ENCODE assay signal across 8 mouse cellular contexts in the genomic region with DNA sequence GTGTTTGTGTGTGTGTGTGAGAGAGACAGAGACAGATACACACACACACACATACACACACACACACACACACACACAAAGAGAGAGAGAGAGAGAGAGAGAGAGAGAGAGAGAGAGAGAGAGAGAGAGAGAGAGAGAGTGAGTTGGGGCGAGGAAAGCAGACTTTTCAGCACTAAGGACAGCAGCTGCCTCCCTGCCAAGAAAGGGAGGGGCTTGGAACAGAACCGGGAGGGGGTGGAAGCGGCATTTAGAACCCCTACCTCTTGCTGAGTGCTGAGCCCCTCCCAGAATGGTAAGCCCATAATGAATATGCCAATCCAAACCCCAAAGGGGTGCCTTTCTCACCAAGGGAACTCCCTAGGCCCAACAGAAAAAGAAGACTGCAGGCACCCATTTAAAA. TPM values are rescaled to one million over a fixed set of nuclear protein-coding genes. Genes with fewer than 3 reads are reported as not detected.
DNase-seq lines count a peak whose midpoint lies in the region; ATAC-seq lines count a peak whose summit lies in the region.

No protein-coding gene starts in this region.

- H3K27me3 ChIP-seq in forebrain, embryonic 15.5 days = no peaks in the 10 kb centered on the region
- H3K27me3 ChIP-seq in forebrain, embryonic 10.5 days (ENCODE audit: poor library complexity, severe bottlenecking) = no peaks in the 10 kb centered on the region
- no peaks in the 10 kb centered on the region for H3K27me3 ChIP-seq in midbrain, embryonic 13.5 days
- H3K27me3 ChIP-seq in midbrain, embryonic 10.5 days (ENCODE audit: low read depth, poor library complexity, severe bottlenecking) = no peaks in the 10 kb centered on the region
- peaks cover 6% of the 10 kb centered on the region; the same call in 1 of the 2 replicates for H3K27me3 ChIP-seq in embryonic facial prominence, embryonic 10.5 days (replicated peaks; ENCODE audit: low read depth, poor library complexity, severe bottlenecking)
- no peaks in the 10 kb centered on the region for H3K27me3 ChIP-seq in heart, embryonic 11.5 days (ENCODE audit: control insufficient read depth, insufficient read depth, low read length)

- no peak overlapping the region for H3K4me2 ChIP-seq in forebrain, embryonic 15.5 days (replicated peaks)
- H3K4me2 ChIP-seq in midbrain, embryonic 13.5 days (replicated peaks) = no peak overlapping the region
- no peak overlapping the region for H3K4me2 ChIP-seq in heart, embryonic 11.5 days

- no peak for ATAC-seq in forebrain, embryonic 15.5 days (replicated peaks)
- ATAC-seq in midbrain, embryonic 13.5 days = no peak
- ATAC-seq in heart, embryonic 11.5 days (replicated peaks; ENCODE audit: insufficient number of reproducible peaks, low FRiP score, low TSS enrichment) = no peak

- no peaks in the 10 kb centered on the region for H3K9me3 ChIP-seq in forebrain, embryonic 15.5 days
- no peaks in the 10 kb centered on the region for H3K9me3 ChIP-seq in forebrain, embryonic 10.5 days
- H3K9me3 ChIP-seq in midbrain, embryonic 13.5 days = no peaks in the 10 kb centered on the region
- no peaks in the 10 kb centered on the region for H3K9me3 ChIP-seq in midbrain, embryonic 10.5 days (replicated peaks)
- no peaks in the 10 kb centered on the region for H3K9me3 ChIP-seq in embryonic facial prominence, embryonic 10.5 days
- H3K9me3 ChIP-seq in heart, embryonic 11.5 days (replicated peaks; ENCODE audit: control insufficient read depth, low read length) = no peaks in the 10 kb centered on the region; the same call in 1 of the 2 replicates

- H3K27ac ChIP-seq in forebrain, embryonic 15.5 days (replicated peaks) = peak overlapping the region; percentile 56
- no peak overlapping the region for H3K27ac ChIP-seq in forebrain, embryonic 10.5 days
- no peak overlapping the region for H3K27ac ChIP-seq in midbrain, embryonic 13.5 days
- H3K27ac ChIP-seq in midbrain, embryonic 10.5 days (replicated peaks) = no peak overlapping the region
- H3K27ac ChIP-seq in embryonic facial prominence, embryonic 10.5 days (replicated peaks) = no peak overlapping the region
- H3K27ac ChIP-seq in heart, embryonic 11.5 days (ENCODE audit: low read depth, low read length) = no peak overlapping the region

- H3K9ac ChIP-seq in forebrain, embryonic 15.5 days (replicated peaks) = no peak overlapping the region
- 0 out of 2 replicates have a peak overlapping the region, but pooled peaks have one; percentile 10 for H3K9ac ChIP-seq in midbrain, embryonic 13.5 days (replicated peaks)
- no peak overlapping the region for H3K9ac ChIP-seq in heart, embryonic 11.5 days (ENCODE audit: low read depth, low read length)

- no peaks in the 10 kb centered on the region for H3K36me3 ChIP-seq in forebrain, embryonic 15.5 days
- H3K36me3 ChIP-seq in forebrain, embryonic 10.5 days (replicated peaks) = no peaks in the 10 kb centered on the region
- H3K36me3 ChIP-seq in midbrain, embryonic 13.5 days = peaks cover 4% of the 10 kb centered on the region; the same call in 1 of the 2 replicates
- no peaks in the 10 kb centered on the region for H3K36me3 ChIP-seq in midbrain, embryonic 10.5 days
- H3K36me3 ChIP-seq in embryonic facial prominence, embryonic 10.5 days (replicated peaks) = no peaks in the 10 kb centered on the region
- no peaks in the 10 kb centered on the region for H3K36me3 ChIP-seq in heart, embryonic 11.5 days (ENCODE audit: control insufficient read depth, insufficient read depth, low read length)

- DNase-seq in forebrain, embryonic 10.5 days (ENCODE audit: extremely low spot score, low spot score) = no peak
- no peak for DNase-seq in midbrain, embryonic 10.5 days (ENCODE audit: low spot score)
- DNase-seq in embryonic facial prominence, embryonic 10.5 days (ENCODE audit: low spot score) = peak; percentile 45
- peak; percentile 50 for DNase-seq in thymus, postnatal 25 days
- no peak for DNase-seq in Muller cell, postnatal 12 days (ENCODE audit: inconsistent ontology term)

- H3K4me3 ChIP-seq in forebrain, embryonic 15.5 days = no peak overlapping the region
- no peak overlapping the region for H3K4me3 ChIP-seq in forebrain, embryonic 10.5 days
- H3K4me3 ChIP-seq in midbrain, embryonic 13.5 days (replicated peaks) = no peak overlapping the region
- H3K4me3 ChIP-seq in midbrain, embryonic 10.5 days = no peak overlapping the region
- H3K4me3 ChIP-seq in embryonic facial prominence, embryonic 10.5 days = no peak overlapping the region
- no peak overlapping the region for H3K4me3 ChIP-seq in heart, embryonic 11.5 days (ENCODE audit: low read depth, low read length)

- peaks cover 17% of the 10 kb centered on the region for H3K4me1 ChIP-seq in forebrain, embryonic 15.5 days
- H3K4me1 ChIP-seq in forebrain, embryonic 10.5 days = no peaks in the 10 kb centered on the region
- peaks cover 5% of the 10 kb centered on the region; the same call in 1 of the 2 replicates for H3K4me1 ChIP-seq in midbrain, embryonic 13.5 days (replicated peaks)
- peaks cover 1% of the 10 kb centered on the region; the same call in 1 of the 2 replicates for H3K4me1 ChIP-seq in midbrain, embryonic 10.5 days
- H3K4me1 ChIP-seq in embryonic facial prominence, embryonic 10.5 days = peaks cover 4% of the 10 kb centered on the region; the same call in 1 of the 2 replicates
- H3K4me1 ChIP-seq in heart, embryonic 11.5 days (ENCODE audit: control insufficient read depth, insufficient read depth, low read length) = no peaks in the 10 kb centered on the region

- 0% methylated on average over 2 of the region's 3 CpGs for WGBS in forebrain, embryonic 15.5 days
- WGBS in forebrain, embryonic 10.5 days = 11% methylated on average over 2 of the region's 3 CpGs
- whole genome bisulfite sequencing in midbrain, embryonic 13.5 days = 0% methylated on average over 3 of the region's 3 CpGs
- 0% methylated on average over 3 of the region's 3 CpGs for whole genome bisulfite sequencing in midbrain, embryonic 10.5 days
- WGBS in embryonic facial prominence, embryonic 10.5 days = under 1% methylated on average over 3 of the region's 3 CpGs
- WGBS in heart, embryonic 11.5 days (ENCODE audit: insufficient replicate concordance) = 0% methylated on average over 2 of the region's 3 CpGs

RNA-seq across cellular contexts. Expression of gene Camk2b, which starts 49.8 kb away (rescaled TPM):
- 119 and 121 TPM in 2 replicates for polyA plus RNA-seq in forebrain, embryonic 15.5 days (2015; fragmentation: Nextera tagmentation; extraction: Ambion mirVana)
- polyA plus RNA-seq in forebrain, embryonic 10.5 days (2016; fragmentation: Nextera tagmentation; extraction: Ambion mirVana) = 0.51 and 0.63 TPM in 2 replicates
- polyA plus RNA-seq in midbrain, embryonic 13.5 days (2015; fragmentation: Nextera tagmentation; extraction: Ambion mirVana) = 45.6 and 47.0 TPM in 2 replicates
- 0.81 and 2.1 TPM in 2 replicates for polyA plus RNA-seq in midbrain, embryonic 10.5 days (2016; fragmentation: Nextera tagmentation; extraction: Ambion mirVana)
- 0.75 and 1.6 TPM in 2 replicates for polyA plus RNA-seq in embryonic facial prominence, embryonic 10.5 days (2016; fragmentation: Nextera tagmentation; extraction: Ambion mirVana)
- 2.4 and 2.7 TPM in 2 replicates for polyA plus RNA-seq in heart, embryonic 11.5 days (2014; fragmentation: Nextera tagmentation; extraction: Ambion mirVana)

Comparison
In these comparisons a context has a peak if more than half of its experiments do, and no peak if none do; other contexts are left out.
1. RNA of gene Camk2b, which starts 49.8 kb away (polyA plus RNA-seq): 119 to 121 TPM in forebrain, embryonic 15.5 days and 45.6 to 47.0 TPM in midbrain, embryonic 13.5 days; 2.4 to 2.7 TPM in heart, embryonic 11.5 days, 0.75 to 1.6 TPM in embryonic facial prominence, embryonic 10.5 days, 0.81 to 2.1 TPM in midbrain, embryonic 10.5 days and 0.51 to 0.63 TPM in forebrain, embryonic 10.5 days; every median in the first group is over 10 times any median in the second.
2. DNase-seq: peak in embryonic facial prominence, embryonic 10.5 days (single experiment) and thymus, postnatal 25 days (single experiment); none in forebrain, embryonic 10.5 days (single experiment), midbrain, embryonic 10.5 days (single experiment) and Muller cell, postnatal 12 days (single experiment).